Mouse (Mus musculus) gonadal fat pad, adult 2 months (tissue): ENCODE results near the gene Nipsnap3a. TPM values are rescaled to one million over a fixed set of nuclear protein-coding genes. Genes with fewer than 3 reads are reported as not detected.

Experiments used
- polyA plus RNA-seq: library from polyadenylated mRNA; depleted of rRNA; stranded (reverse); fragments of >200 nt; gene quantifications from 2 replicates; pipeline ENCODE4 v1.2.3, GENCODE M21; 2012; rRNA removed

Nipsnap3a gene
- polyA plus RNA-seq, 1 experiment, result not detected

Other genes with a start within 250 kb of the Nipsnap3a start
- not detected in 2 replicates for gene Olfr275, start 174.7 kb upstream of the Nipsnap3a start, polyA plus RNA-seq
- gene Olfr273, start 130.0 kb upstream of the Nipsnap3a start, polyA plus RNA-seq, result not detected in 2 replicates
- 0.13 and 0.27 TPM in 2 replicates for gene Olfr272, start 70.1 kb upstream of the Nipsnap3a start, polyA plus RNA-seq
- 0.12 and 0.14 TPM in 2 replicates for gene Olfr270, start 24.7 kb upstream of the Nipsnap3a start, polyA plus RNA-seq
- gene Nipsnap3b, start 22.6 kb downstream of the Nipsnap3a start, polyA plus RNA-seq, result 53.8 and 55.9 TPM in 2 replicates
- gene Abca1, start 170.6 kb downstream of the Nipsnap3a start, polyA plus RNA-seq, result 32.9 and 38.5 TPM in 2 replicates